Mouse (Mus musculus) retina, adult 2 months (tissue): Measurements from ENCODE around the gene Tax1bp1.

ENCODE experiments used
- DNase-seq: peaks from one replicate; pipeline ENCODE4 v3.0.0-alpha.2; 2012; ENCODE audit warnings: low read depth, low spot score

Gene Tax1bp1

GRCm38 (mm10) chr6:52705280-52705679, 8.2 kb upstream of the Tax1bp1 start:
- DNase-seq: no peak

GRCm38 (mm10) chr6:52707815-52708214, 5.7 kb upstream of the Tax1bp1 start:
- no peak for DNase-seq

DNA sequence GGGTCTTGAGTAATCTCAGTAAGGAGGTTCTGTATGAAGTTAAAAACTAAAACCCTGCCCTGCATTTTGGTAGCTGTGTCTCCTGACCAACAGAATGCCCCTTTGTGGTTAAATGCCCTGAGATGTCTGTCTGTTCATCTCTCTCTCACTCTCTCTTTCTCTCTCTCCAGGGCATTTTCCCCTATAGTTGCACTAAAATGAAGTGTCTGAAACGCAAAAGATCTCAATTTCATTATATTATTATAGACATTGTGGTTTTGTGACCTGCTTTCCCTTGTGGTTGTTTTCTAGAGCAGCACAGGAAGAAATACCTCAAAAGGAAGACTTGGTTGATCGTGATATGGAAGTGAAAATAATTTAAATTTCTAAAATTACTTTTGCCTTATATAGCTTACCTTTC, 966 bp upstream of the Tax1bp1 start:
- DNase-seq: no peak

- peak; percentile 36 for DNase-seq
Observed at GRCm38 (mm10) chr6:52713897-52714509, 474 bp downstream of the Tax1bp1 start.

- no peak for DNase-seq
Observed at GRCm38 (mm10) chr6:52717493-52718192, 4.1 kb downstream of the Tax1bp1 start.

- peak; percentile 32 for DNase-seq
Observed at GRCm38 (mm10) chr6:52724805-52725439, 11.4 kb downstream of the Tax1bp1 start.

GRCm38 (mm10) chr6:52730338-52730737, 16.8 kb downstream of the Tax1bp1 start:
- DNase-seq: no peak

DNA sequence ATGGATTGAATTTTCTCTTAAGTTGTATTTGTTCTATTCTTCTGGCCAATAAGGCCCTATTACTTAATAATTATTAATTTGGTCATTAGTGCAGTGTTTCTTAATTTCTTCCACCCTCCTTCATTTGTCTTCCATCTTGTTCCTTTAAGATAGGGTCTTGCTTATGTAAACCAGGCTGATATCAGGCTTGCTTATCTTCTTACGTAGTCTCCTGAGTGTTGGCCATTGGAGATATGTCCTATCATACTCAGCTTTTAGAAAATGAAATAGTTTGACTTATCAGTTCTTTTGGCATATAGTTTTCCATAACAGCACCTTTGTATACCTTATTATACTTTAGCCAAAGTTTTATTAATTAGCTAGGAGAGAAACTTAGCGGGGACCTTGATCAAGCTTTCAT, 21.1 kb downstream of the Tax1bp1 start:
- no peak for DNase-seq

DNA sequence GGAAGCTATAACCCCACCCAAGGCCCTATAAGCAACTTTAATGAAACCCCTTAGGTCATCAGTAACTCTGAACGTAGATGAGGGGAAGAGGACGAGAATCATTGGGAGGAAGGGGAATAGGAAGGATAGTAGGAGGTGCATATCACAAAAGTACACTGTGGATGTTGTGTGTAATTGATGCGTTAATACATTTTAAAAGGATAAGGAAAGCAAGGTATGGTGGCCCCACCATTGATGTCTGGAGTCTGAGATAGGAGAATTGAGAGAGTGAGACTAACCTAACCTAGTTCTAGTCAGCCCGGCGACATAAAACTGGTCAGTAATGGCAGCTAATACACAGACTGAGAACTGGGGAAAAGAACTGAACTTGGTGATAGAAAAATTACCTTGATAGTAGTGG, 39.3 kb downstream of the Tax1bp1 start:
- no peak for DNase-seq

DNA sequence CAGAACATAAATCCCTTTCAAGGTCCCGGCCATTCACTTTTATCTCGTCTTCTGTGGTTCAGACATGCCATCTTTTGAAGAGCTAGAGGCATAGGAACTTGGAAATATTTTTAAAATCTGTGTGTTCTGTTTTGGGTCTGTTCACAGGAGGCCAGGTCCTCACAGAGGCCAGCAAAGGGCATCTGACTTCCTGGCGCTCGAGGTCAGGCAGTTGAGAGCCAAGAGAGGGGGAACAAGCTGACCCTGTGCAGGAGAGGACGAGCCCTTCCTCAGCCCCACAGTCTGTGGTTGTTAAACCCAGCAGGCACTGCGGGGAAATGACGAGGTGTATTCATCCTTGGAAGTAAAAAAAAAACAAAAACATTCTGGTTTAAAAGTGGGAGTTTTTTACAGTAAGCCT, 51.7 kb downstream of the Tax1bp1 start:
- no peak for DNase-seq

DNA sequence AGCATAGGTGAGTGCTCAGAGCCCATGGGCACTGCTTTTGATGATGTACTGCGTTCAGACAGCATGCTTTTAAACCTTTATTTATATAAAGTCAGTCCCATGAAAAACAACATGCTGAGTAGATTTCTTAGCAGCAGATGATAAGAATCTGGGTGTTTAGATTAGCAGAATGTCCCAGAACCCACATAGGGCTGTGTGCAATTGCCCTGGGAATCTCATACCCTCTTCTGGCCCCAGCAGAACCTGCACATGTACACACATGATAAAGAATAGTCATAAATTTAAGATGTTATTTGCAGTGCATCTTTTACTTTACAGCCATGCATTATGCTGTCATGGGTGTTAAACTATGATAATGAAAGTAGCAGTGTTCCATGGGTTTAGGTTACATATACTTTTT, 57.3 kb downstream of the Tax1bp1 start:
- DNase-seq: no peak

- DNase-seq: no peak
Observed at GRCm38 (mm10) chr6:52773132-52773531, 59.6 kb downstream of the Tax1bp1 start.

- DNase-seq: no peak
Observed at GRCm38 (mm10) chr6:52775350-52775749, 61.8 kb downstream of the Tax1bp1 start.

DNA sequence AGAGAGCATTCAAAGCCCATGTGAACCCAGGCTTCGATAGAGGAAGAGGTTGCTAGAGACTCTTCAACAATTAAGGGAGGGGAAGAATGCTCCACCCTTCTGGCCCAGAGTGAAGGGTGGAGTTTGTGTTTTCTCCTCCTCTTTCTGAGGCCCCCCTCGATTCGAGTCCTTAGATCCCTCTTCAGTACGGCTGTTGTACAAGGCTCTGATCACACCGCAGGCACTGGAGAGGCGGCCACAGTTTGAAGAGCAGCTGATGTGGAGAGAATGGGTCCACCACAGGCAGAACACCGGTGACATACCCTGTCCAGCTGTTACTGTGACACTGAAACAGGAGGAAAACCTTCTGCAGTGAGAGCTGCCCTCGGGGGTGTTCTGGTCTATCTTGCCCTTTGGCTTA, 62.4 kb downstream of the Tax1bp1 start:
- no peak for DNase-seq

DNA sequence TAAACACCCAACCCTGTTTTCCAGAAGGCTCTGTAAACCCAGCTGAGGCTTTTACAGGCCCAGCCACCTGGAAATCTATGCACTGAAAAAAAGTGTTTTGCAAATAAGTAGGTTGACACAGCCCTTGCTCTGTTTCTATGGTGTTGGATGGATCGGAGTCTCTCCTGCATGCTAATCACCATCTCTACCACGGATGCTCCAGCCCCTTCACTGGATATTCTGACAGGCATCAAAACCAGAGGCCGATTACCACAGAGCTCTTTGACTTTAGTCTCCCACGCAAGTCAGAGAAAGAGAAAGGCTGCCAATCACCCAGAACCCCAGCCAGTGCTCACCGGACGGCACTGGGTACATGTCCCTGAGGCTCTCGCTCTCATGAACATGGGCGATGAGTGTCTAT, 63.5 kb downstream of the Tax1bp1 start:
- no peak for DNase-seq

GRCm38 (mm10) chr6:52778523-52778922, 65.0 kb downstream of the Tax1bp1 start:
- no peak for DNase-seq

GRCm38 (mm10) chr6:52779546-52779945, 66.0 kb downstream of the Tax1bp1 start:
- DNase-seq: no peak

- no peak for DNase-seq
Observed at GRCm38 (mm10) chr6:52790316-52790715, 76.8 kb downstream of the Tax1bp1 start.

- no peak for DNase-seq
Observed at GRCm38 (mm10) chr6:52790781-52791180, 77.3 kb downstream of the Tax1bp1 start.

DNA sequence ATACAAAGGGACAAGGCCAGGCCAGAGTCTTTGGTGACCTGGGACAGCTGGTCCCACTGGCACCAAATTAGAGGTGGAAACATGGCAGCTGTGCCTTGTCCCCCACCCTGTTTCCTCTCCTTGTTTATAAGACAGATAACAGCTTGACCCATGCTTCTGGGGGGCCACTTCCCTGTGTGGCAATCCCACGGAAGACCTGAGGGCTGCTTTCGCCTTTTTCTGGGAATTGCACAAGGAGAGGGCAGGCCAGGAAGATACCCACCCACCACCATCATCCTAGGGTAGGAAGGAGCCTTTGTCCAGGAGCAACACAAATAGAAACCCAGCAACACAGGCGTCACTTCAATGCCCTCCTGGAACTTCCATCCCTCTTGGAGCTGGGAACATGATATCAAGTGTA, 78.9 kb downstream of the Tax1bp1 start:
- DNase-seq: no peak

GRCm38 (mm10) chr6:52795029-52795841, 81.7 kb downstream of the Tax1bp1 start:
- DNase-seq: no peak

- no peak for DNase-seq
Observed at GRCm38 (mm10) chr6:52796035-52796598, 82.6 kb downstream of the Tax1bp1 start.
